Mouse (Mus musculus) cerebellum, postnatal 10 days (tissue): Measurements from ENCODE around the gene Selenok.

Source experiments
- DNase-seq, 2 experiments: peaks; one replicate each; pipeline ENCODE4 v3.0.0; 2021; ENCODE audit warnings: mixed read lengths in 2 of 2

The Selenok gene

GRCm38 (mm10) chr14:29968075-29968821 lies at the start of gene Selenok:
Gene Selenok, plus strand, starts transcription at chr14:29968308.
- DNase-seq: peak; percentile 98 to 99

- DNase-seq: peak in 1 of 2 experiments; percentile 11
Measured at GRCm38 (mm10) chr14:29928966-29929365, 39.1 kb upstream of the Selenok start.

- peak; percentile 76 to 78 for DNase-seq
Measured at GRCm38 (mm10) chr14:29935516-29935915, 32.6 kb upstream of the Selenok start.

- DNase-seq: peak; percentile 48 to 66
Measured at GRCm38 (mm10) chr14:29937466-29937865, 30.6 kb upstream of the Selenok start.

- DNase-seq: peak; percentile 9 to 20
Measured at GRCm38 (mm10) chr14:29939600-29940312, 28.4 kb upstream of the Selenok start.

- DNase-seq: peak; percentile 14 to 16
Measured at GRCm38 (mm10) chr14:29940313-29940812, 27.7 kb upstream of the Selenok start.

- DNase-seq: peak; percentile 70 to 77
Measured at GRCm38 (mm10) chr14:29940877-29941276, 27.2 kb upstream of the Selenok start.

GRCm38 (mm10) chr14:29946761-29947309 lies 21.3 kb upstream of the Selenok start:
- DNase-seq: no peak

- DNase-seq: no peak
Measured at GRCm38 (mm10) chr14:29950805-29951204, 17.3 kb upstream of the Selenok start.

GRCm38 (mm10) chr14:29957393-29957792 lies 10.7 kb upstream of the Selenok start:
- no peak for DNase-seq

- DNase-seq: no peak
Measured at GRCm38 (mm10) chr14:29967611-29968010, 497 bp upstream of the Selenok start.

GRCm38 (mm10) chr14:29971446-29971845 lies 3.3 kb downstream of the Selenok start:
- no peak for DNase-seq

- no peak for DNase-seq
Measured at GRCm38 (mm10) chr14:29971993-29972392, 3.9 kb downstream of the Selenok start.

GRCm38 (mm10) chr14:29976927-29977326 lies 8.8 kb downstream of the Selenok start:
- DNase-seq: no peak

- DNase-seq: peak; percentile 98
Measured at GRCm38 (mm10) chr14:29978254-29979204, 10.4 kb downstream of the Selenok start, which contains the start of gene Actr8. Gene Actr8, plus strand, starts transcription at chr14:29978337.

GRCm38 (mm10) chr14:29980447-29981205 lies 12.5 kb downstream of the Selenok start:
- peak; percentile 42 to 52 for DNase-seq

- no peak for DNase-seq
Measured at GRCm38 (mm10) chr14:29986096-29986495, 18.0 kb downstream of the Selenok start.

- DNase-seq: peak in 1 of 2 experiments; percentile 29
Measured at GRCm38 (mm10) chr14:29987276-29987675, 19.2 kb downstream of the Selenok start.

- no peak for DNase-seq
Measured at GRCm38 (mm10) chr14:29987739-29988138, 19.6 kb downstream of the Selenok start.

GRCm38 (mm10) chr14:29988337-29988736 lies 20.2 kb downstream of the Selenok start:
- no peak for DNase-seq

- DNase-seq: no peak
Measured at GRCm38 (mm10) chr14:29994976-29995375, 26.9 kb downstream of the Selenok start.
